Mouse (Mus musculus) adrenal gland, postnatal 14 days (tissue): ENCODE results near the gene Babam2. TPM values are rescaled to one million over a fixed set of nuclear protein-coding genes. Genes with fewer than 3 reads are reported as not detected.

Source experiments
- DNase-seq: peaks from one replicate; pipeline ENCODE4 v3.0.0; 2021; ENCODE audit warnings: mixed read lengths
- total RNA-seq: library from RNA; stranded (reverse); gene quantifications from 2 replicates; pipeline ENCODE4 v1.2.3, GENCODE M21; 2021

The Babam2 gene
- total RNA-seq, 1 experiment from 2014 or later, result 72.3 TPM

- DNase-seq, result no peak
These were observed 299.9 kb downstream of the Babam2 start for GRCm38 (mm10) chr5:31997189-31997954.

- no peak for DNase-seq
These were observed 301.3 kb downstream of the Babam2 start for GRCm38 (mm10) chr5:31998806-31999205.

- DNase-seq, result no peak
These were observed 302.6 kb downstream of the Babam2 start for GRCm38 (mm10) chr5:32000076-32000475.

- DNase-seq, result peak; percentile 17
These were observed 303.8 kb downstream of the Babam2 start for GRCm38 (mm10) chr5:32001266-32001665.

GRCm38 (mm10) chr5:32001771-32002170 lies 304.3 kb downstream of the Babam2 start:
- peak; percentile 56 for DNase-seq

- no peak for DNase-seq
These were observed 310.9 kb downstream of the Babam2 start for GRCm38 (mm10) chr5:32008401-32008800.

- no peak for DNase-seq
These were observed 312.6 kb downstream of the Babam2 start for GRCm38 (mm10) chr5:32010056-32010455.

GRCm38 (mm10) chr5:32013053-32013452 lies 315.6 kb downstream of the Babam2 start:
- no peak for DNase-seq

- DNase-seq, result no peak
These were observed 317.3 kb downstream of the Babam2 start for GRCm38 (mm10) chr5:32014786-32015185.

- no peak for DNase-seq
These were observed 318.5 kb downstream of the Babam2 start for GRCm38 (mm10) chr5:32015949-32016478.

- no peak for DNase-seq
These were observed 320.2 kb downstream of the Babam2 start for GRCm38 (mm10) chr5:32017686-32018085.

GRCm38 (mm10) chr5:32018276-32018675 lies 320.8 kb downstream of the Babam2 start:
- DNase-seq, result no peak

- no peak for DNase-seq
These were observed 332.4 kb downstream of the Babam2 start for GRCm38 (mm10) chr5:32029834-32030433.

GRCm38 (mm10) chr5:32033185-32033584 lies 335.7 kb downstream of the Babam2 start:
- no peak for DNase-seq

- peak; percentile 53 for DNase-seq
These were observed 336.1 kb downstream of the Babam2 start for GRCm38 (mm10) chr5:32033621-32034020.

GRCm38 (mm10) chr5:32034475-32035054 lies 337.1 kb downstream of the Babam2 start:
- DNase-seq, result peak; percentile 51

- no peak for DNase-seq
These were observed 338.3 kb downstream of the Babam2 start for GRCm38 (mm10) chr5:32035721-32036320.

GRCm38 (mm10) chr5:32036896-32037295 lies 339.4 kb downstream of the Babam2 start:
- no peak for DNase-seq

GRCm38 (mm10) chr5:32037546-32037945 lies 340.1 kb downstream of the Babam2 start:
- no peak for DNase-seq

- no peak for DNase-seq
These were observed 341.5 kb downstream of the Babam2 start for GRCm38 (mm10) chr5:32038994-32039393.

GRCm38 (mm10) chr5:32039511-32039910 lies 342.0 kb downstream of the Babam2 start:
- no peak for DNase-seq

GRCm38 (mm10) chr5:32043153-32043552 lies 345.7 kb downstream of the Babam2 start:
- DNase-seq, result no peak

GRCm38 (mm10) chr5:32043996-32044395 lies 346.5 kb downstream of the Babam2 start:
- DNase-seq, result no peak
